Mouse (Mus musculus) liver, embryonic 14.5 days (tissue): Measurements from ENCODE around the gene Dydc1. TPM values are rescaled to one million over a fixed set of nuclear protein-coding genes. Genes with fewer than 3 reads are reported as not detected.
A peak's percentile ranks its signal among the peaks of the same experiment; 100 is the strongest.

ENCODE experiments used
- ATAC-seq: fragments of 200-750 bp; cut with Nextera tagmentation; 2 replicates; pipeline ENCODE4 v1.8.0; 2017; ENCODE audit warnings: moderate number of reproducible peaks, mild to moderate bottlenecking, moderate library complexity; ENCODE audit not compliant: insufficient read depth
- DNase-seq, 3 experiments: peaks; one replicate each; pipeline ENCODE4 v3.0.0-alpha.2; 2012 to 2013; ENCODE audit warnings: low read depth in 3 of 3, low spot score in 3 of 3
- H3K27ac ChIP-seq: fragments of 300-500 bp; sonication (generic); 2 replicates; pipeline ENCODE4 v1.5.1; 2014; ENCODE audit warnings: moderate library complexity, mild to moderate bottlenecking, control low read depth, inconsistent platforms
- H3K27me3 ChIP-seq: fragments of 300-500 bp; sonication (generic); 2 replicates; pipeline ENCODE4 v1.6.1; 2014; ENCODE audit warnings: mild to moderate bottlenecking, low read length, moderate library complexity; ENCODE audit not compliant: control insufficient read depth, insufficient read depth
- H3K36me3 ChIP-seq: fragments of 300-500 bp; sonication (generic); replicated peaks from 2 replicates; pipeline ENCODE4 v1.6.1; 2014; ENCODE audit warnings: low read depth; ENCODE audit not compliant: control insufficient read depth, insufficient read depth
- H3K4me1 ChIP-seq, 2 experiments: fragments of 200-500 bp in 1 of 2; fragments of 300-500 bp in 1 of 2; sonication (generic) in 1 of 2; replicated peaks; 2 replicates each; pipeline ENCODE4 v1.6.1; 2012 to 2014; ENCODE audit warnings: antibody characterized with exemption in 1 of 2, inconsistent platforms in 1 of 2, low read length in 1 of 2; ENCODE audit not compliant: control insufficient read depth in 2 of 2, insufficient read depth in 2 of 2
- H3K4me2 ChIP-seq: fragments of 300-500 bp; sonication (generic); 2 replicates; pipeline ENCODE4 v1.6.1; 2014; ENCODE audit warnings: low read depth, mild to moderate bottlenecking, control low read depth, moderate library complexity
- H3K4me3 ChIP-seq, 2 experiments: fragments of 200-500 bp in 1 of 2; fragments of 300-500 bp in 1 of 2; sonication (generic) in 1 of 2; 2 replicates each; pipeline ENCODE4 v1.5.1; 2012 to 2014; ENCODE audit warnings: low read depth in 2 of 2, low read length in 2 of 2, mild to moderate bottlenecking in 2 of 2, control low read depth in 1 of 2, inconsistent platforms in 1 of 2, moderate library complexity in 1 of 2; ENCODE audit not compliant: insufficient read depth in 1 of 2
- H3K9ac ChIP-seq: fragments of 300-500 bp; sonication (generic); replicated peaks from 2 replicates; pipeline ENCODE4 v1.6.1; 2014; ENCODE audit warnings: mild to moderate bottlenecking, control low read depth, moderate library complexity
- H3K9me3 ChIP-seq: fragments of 300-500 bp; sonication (generic); 2 replicates; pipeline ENCODE4 v1.6.1; 2016; ENCODE audit warnings: low read length, mixed read lengths; ENCODE audit not compliant: control insufficient read depth
- CTCF ChIP-seq: IDR thresholded peaks from 2 replicates; pipeline ENCODE4 v1.5.1; 2016; ENCODE audit warnings: antibody characterized with exemption, low read depth, control low read depth
- EP300 ChIP-seq: IDR thresholded peaks from 2 replicates; pipeline ENCODE4 v1.6.1; 2016; ENCODE audit warnings: antibody characterized with exemption, low read depth
- WGBS: fragments of 180-500 bp; shearing (Covaris S2); extraction: QIAGEN DNeasy Blood & Tissue Kit; methylation state at CpG from one replicate; pipeline ENCODE4 v1.1.7; 2014; ENCODE audit not compliant: insufficient replicate concordance; 5-methylcytosine and 5-hydroxymethylcytosine counted together
- polyA plus RNA-seq, 2 experiments: library from polyadenylated mRNA; depleted of rRNA in 1 of 2; stranded (reverse) in 1 of 2; unstranded in 1 of 2; fragments of >200 nt; fragmentation: Nextera tagmentation in 1 of 2; extraction: Ambion mirVana in 1 of 2; gene quantifications; 2 replicates each; pipeline versions ENCODE4 v1.2.1 to v1.2.3; 2012 to 2014

Dydc1 gene
- polyA plus RNA-seq, 2 experiments: 0.03 to 0.11 TPM

GRCm38 (mm10) chr14:41111031-41111668 is 38.4 kb downstream of the Dydc1 start:
- WGBS: 60% methylated on average over 7 of the region's 7 CpGs
- ATAC-seq: no peak
- no peak for TF ChIP-seq EP300
- TF ChIP-seq CTCF: no peak

GRCm38 (mm10) chr14:41112944-41113343 is 40.2 kb downstream of the Dydc1 start:
- Histone ChIP-seq H3K27ac (no peak overlapping the region), H3K4me3 (no peak overlapping the region), H3K36me3 (no peaks in the 10 kb centered on the region), H3K9ac (no peak overlapping the region), H3K4me1 (0 out of 4 replicates have a peak, but pooled peaks cover 0 to 2% of the 10 kb centered on the region in 2 experiments), H3K4me2 (no peak overlapping the region), H3K27me3 (no peaks in the 10 kb centered on the region), H3K9me3 (no peaks in the 10 kb centered on the region)
- WGBS: 35% methylated on average over 4 of the region's 4 CpGs
- TF ChIP-seq CTCF (no peak), EP300 (no peak)
- DNase-seq (no peak), ATAC-seq (peak; percentile 26; the same call in 1 of the 2 replicates)

More at GRCm38 (mm10) chr14:41111031-41111668, 38.4 kb downstream of the Dydc1 start:
- H3K27ac ChIP-seq: no peak overlapping the region
- H3K9me3 ChIP-seq: no peaks in the 10 kb centered on the region
- no peaks in the 10 kb centered on the region for H3K36me3 ChIP-seq
- H3K9ac ChIP-seq: no peak overlapping the region
- no peak overlapping the region for H3K4me2 ChIP-seq
- no peaks in the 10 kb centered on the region for H3K27me3 ChIP-seq
- H3K4me1 ChIP-seq: 0 out of 4 replicates have a peak, but pooled peaks cover 0 to 2% of the 10 kb centered on the region in 2 experiments
- no peak for DNase-seq
- H3K4me3 ChIP-seq: no peak overlapping the region

- TF ChIP-seq EP300 (no peak), CTCF (no peak)
- ATAC-seq (no peak), DNase-seq (no peak)
- Histone ChIP-seq H3K4me3 (no peak overlapping the region), H3K27me3 (no peaks in the 10 kb centered on the region), H3K36me3 (no peaks in the 10 kb centered on the region), H3K27ac (no peak overlapping the region), H3K4me1 (0 out of 4 replicates have a peak, but pooled peaks cover 0 to 2% of the 10 kb centered on the region in 2 experiments), H3K9ac (no peak overlapping the region), H3K9me3 (no peaks in the 10 kb centered on the region), H3K4me2 (no peak overlapping the region)
- WGBS: 58% methylated on average over 3 of the region's 3 CpGs
Observed at GRCm38 (mm10) chr14:41116271-41116670, 43.6 kb downstream of the Dydc1 start.

GRCm38 (mm10) chr14:41124683-41125082 is 52.0 kb downstream of the Dydc1 start:
- DNase-seq: no peak
- Histone ChIP-seq H3K9ac (no peak overlapping the region), H3K4me2 (no peak overlapping the region), H3K27ac (no peak overlapping the region), H3K27me3 (no peaks in the 10 kb centered on the region), H3K9me3 (no peaks in the 10 kb centered on the region), H3K36me3 (no peaks in the 10 kb centered on the region), H3K4me3 (no peak overlapping the region), H3K4me1 (no peaks in the 10 kb centered on the region)
- WGBS: 54% methylated on average over 5 of the region's 5 CpGs
- ATAC-seq: no peak
- no peak for TF ChIP-seq EP300
- no peak for TF ChIP-seq CTCF

- no peak overlapping the region for H3K4me3 ChIP-seq
- no peaks in the 10 kb centered on the region for H3K4me1 ChIP-seq
- ATAC-seq (no peak), DNase-seq (peak in 1 of 3 experiments; percentile 9)
- H3K9ac ChIP-seq: no peak overlapping the region
- H3K4me2 ChIP-seq: no peak overlapping the region
- WGBS: 10% methylated on average over 4 of the region's 4 CpGs
- TF ChIP-seq CTCF: peak; percentile 57
- no peak for TF ChIP-seq EP300
- H3K27ac ChIP-seq: no peak overlapping the region
- H3K9me3 ChIP-seq: no peaks in the 10 kb centered on the region
- H3K36me3 ChIP-seq: no peaks in the 10 kb centered on the region
- H3K27me3 ChIP-seq: no peaks in the 10 kb centered on the region
Observed at GRCm38 (mm10) chr14:41127997-41128396, 55.3 kb downstream of the Dydc1 start.
